In the genomic region with DNA sequence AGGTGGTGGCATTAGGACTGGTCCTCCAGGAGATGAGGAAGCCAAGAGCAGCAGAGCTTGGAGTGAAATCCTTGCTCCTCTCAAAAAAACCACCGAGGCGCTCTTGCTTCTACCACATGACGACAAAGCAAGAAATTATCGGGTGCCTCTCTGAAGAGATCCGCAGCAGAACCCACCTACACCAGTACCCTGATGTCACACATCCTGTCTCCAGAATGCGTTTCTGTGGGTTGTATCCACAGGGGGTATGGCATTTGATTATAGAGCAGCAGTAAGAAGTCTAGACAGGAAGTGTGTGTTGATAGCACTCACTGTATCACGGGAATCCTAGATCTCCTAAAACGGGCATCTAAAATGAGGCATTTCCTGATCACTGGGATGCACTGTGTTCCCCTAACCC, we compare ENCODE assay signal across 25 mouse cellular contexts.
DNase-seq lines count a peak whose midpoint lies in the region; ATAC-seq and TF ChIP-seq lines count a peak whose summit lies in the region.
"Had no signal": no experiment of that assay in that cellular context is flagged by ENCODE, and none has a peak within 500 bp of the region (broad histone marks: within the 10 kb centered on the region; RNA-seq: fewer than 3 reads in every experiment).

No protein-coding gene starts in this region.

- H3K27me3 ChIP-seq in thymus, adult 2 months (ENCODE audit: control insufficient read depth, insufficient read depth, low read length): no peaks in the 10 kb centered on the region
- no peaks in the 10 kb centered on the region for H3K27me3 ChIP-seq in hindbrain, embryonic 11.5 days (ENCODE audit: control insufficient read depth, insufficient read depth, low read length)
- H3K27me3 ChIP-seq: forebrain, embryonic 12.5 days; heart, embryonic 12.5 days; liver, embryonic 13.5 days; neural tube, embryonic 15.5 days had no signal

- no peak for TF ChIP-seq CTCF in thymus, adult 2 months (IDR thresholded peaks at IDR 0.05; ENCODE audit: borderline replicate concordance, control insufficient read depth, extremely low read depth, insufficient read depth, low read length, poor library complexity)

- H3K9ac ChIP-seq in hindbrain, embryonic 11.5 days (ENCODE audit: low read depth, low read length): no peak overlapping the region
- H3K9ac ChIP-seq: forebrain, embryonic 12.5 days; heart, embryonic 12.5 days; liver, embryonic 13.5 days; neural tube, embryonic 15.5 days had no signal

- H3K27ac ChIP-seq in thymus, adult 2 months (ENCODE audit: control insufficient read depth, insufficient read depth, low read length): no peak overlapping the region
- no peak overlapping the region for H3K27ac ChIP-seq in hindbrain, embryonic 11.5 days (ENCODE audit: low read depth, low read length)
- H3K27ac ChIP-seq: forebrain, embryonic 12.5 days; hindbrain, embryonic 10.5 days; hindbrain, postnatal 0 days; kidney, postnatal 0 days; left cerebral cortex, adult 2 months; liver, embryonic 13.5 days; macrophage; midbrain, embryonic 10.5 days; neural tube, embryonic 15.5 days; stomach, postnatal 0 days had no signal

- no peaks in the 10 kb centered on the region for H3K9me3 ChIP-seq in hindbrain, embryonic 11.5 days (ENCODE audit: control insufficient read depth, low read length)
- H3K9me3 ChIP-seq: forebrain, embryonic 12.5 days; heart, embryonic 12.5 days; hindbrain, embryonic 10.5 days; liver, embryonic 13.5 days; midbrain, embryonic 10.5 days; neural tube, embryonic 15.5 days had no signal

- no peak overlapping the region for H3K4me2 ChIP-seq in hindbrain, embryonic 11.5 days (replicated peaks; ENCODE audit: low read depth, low read length)
- H3K4me2 ChIP-seq: forebrain, embryonic 12.5 days; heart, embryonic 12.5 days; liver, embryonic 13.5 days; neural tube, embryonic 15.5 days had no signal

- H3K4me1 ChIP-seq in thymus, adult 2 months (replicated peaks; ENCODE audit: control insufficient read depth, insufficient read depth, low read length): peaks cover 3% of the 10 kb centered on the region
- no peaks in the 10 kb centered on the region for H3K4me1 ChIP-seq in hindbrain, embryonic 11.5 days (replicated peaks; ENCODE audit: control insufficient read depth, insufficient read depth, low read length)
- H3K4me1 ChIP-seq: forebrain, embryonic 12.5 days; heart, embryonic 12.5 days; hindbrain, embryonic 10.5 days; liver, embryonic 13.5 days; neural tube, embryonic 15.5 days had no signal

- TF ChIP-seq POLR2A in thymus, adult 2 months (IDR thresholded peaks at IDR 0.05; ENCODE audit: control insufficient read depth, extremely low read depth, insufficient read depth, low read length, poor library complexity): no peak

- DNase-seq in thymus, adult 2 months: peak; percentile 25
- no peak for DNase-seq in thymus, postnatal 10 days (ENCODE audit: low spot score in 2 of 2)
- peak; percentile 11 for DNase-seq in R1 (ENCODE audit: low read depth, low spot score)
- DNase-seq in induced T-regulatory cell, adult 2 months (ENCODE audit: low read depth): peak; percentile 62
- peak; percentile 21 for DNase-seq in thymus, postnatal 25 days
- DNase-seq in urinary bladder, postnatal 10 days (ENCODE audit: low spot score): no peak
- no peak for DNase-seq in hindbrain, embryonic 11.5 days (ENCODE audit: low spot score)
- DNase-seq: adrenal gland, adult 2 months; B cell, adult 2 months; cerebellum, adult 2 months; cerebellum, postnatal 36 days; heart, postnatal 10 days; kidney, adult 18-20 months; liver, embryonic 13.5 days had no signal

- H3K4me3 ChIP-seq in thymus, adult 2 months (ENCODE audit: control insufficient read depth, insufficient read depth, low read length): no peak overlapping the region
- no peak overlapping the region for H3K4me3 ChIP-seq in hindbrain, embryonic 11.5 days (ENCODE audit: low read depth, low read length)
- H3K4me3 ChIP-seq: forebrain, embryonic 12.5 days; heart, embryonic 12.5 days; hindbrain, embryonic 10.5 days; left cerebral cortex, adult 2 months; liver, embryonic 13.5 days; midbrain, embryonic 10.5 days; neural tube, embryonic 15.5 days had no signal

- no peak for ATAC-seq in hindbrain, embryonic 11.5 days (ENCODE audit: low FRiP score)
- ATAC-seq: hindbrain, postnatal 0 days; midbrain, embryonic 16.5 days had no signal

- H3K36me3 ChIP-seq in thymus, adult 2 months (ENCODE audit: control insufficient read depth, insufficient read depth, low read length): no peaks in the 10 kb centered on the region
- no peaks in the 10 kb centered on the region for H3K36me3 ChIP-seq in hindbrain, embryonic 11.5 days (ENCODE audit: control insufficient read depth, insufficient read depth, low read length)
- H3K36me3 ChIP-seq: forebrain, embryonic 12.5 days; heart, embryonic 12.5 days; hindbrain, embryonic 10.5 days; liver, embryonic 13.5 days; midbrain, embryonic 10.5 days; neural tube, embryonic 15.5 days had no signal

- 26% methylated on average over 8 of the region's 8 CpGs for WGBS in thymus, adult 2 months
- WGBS in hindbrain, embryonic 11.5 days: 86% methylated on average over 8 of the region's 8 CpGs

Comparison
In these comparisons a context has a peak if more than half of its experiments do, and no peak if none do; other contexts are left out.
1. DNase-seq: peak in thymus, adult 2 months (single experiment), R1 (single experiment), induced T-regulatory cell, adult 2 months (single experiment) and thymus, postnatal 25 days (single experiment); none in thymus, postnatal 10 days (0 of 2), urinary bladder, postnatal 10 days (single experiment) and hindbrain, embryonic 11.5 days (single experiment).